Mouse (Mus musculus) limb, embryonic 11.5 days (tissue): ENCODE measurements at regions not wholly inside any gene's neighbourhood (a gene's known extent, or its start where the extent isn't known, plus 50 kb on each side); places are given as distances from the start of the nearest gene placed in this dataset.
A peak's percentile ranks its signal among the peaks of the same experiment; 100 is the strongest.

Source experiments
- ATAC-seq: fragments of 200-750 bp; cut with Nextera tagmentation; 2 replicates; pipeline ENCODE4 v1.8.0; 2017; ENCODE audit warnings: low read depth; ENCODE audit not compliant: insufficient number of reproducible peaks, low FRiP score, low TSS enrichment
- DNase-seq: peaks from one replicate; pipeline ENCODE4 v3.0.0-alpha.2; 2015; ENCODE audit warnings: low spot score
- H3K27ac ChIP-seq: fragments of 300-500 bp; sonication (generic); replicated peaks from 2 replicates; pipeline ENCODE4 v1.5.1; 2014; ENCODE audit warnings: low read depth, mild to moderate bottlenecking, low read length
- H3K27me3 ChIP-seq: fragments of 300-500 bp; sonication (generic); 2 replicates; pipeline ENCODE4 v1.6.1; 2014; ENCODE audit warnings: mild to moderate bottlenecking, low read length, mixed read lengths; ENCODE audit not compliant: control insufficient read depth, insufficient read depth
- H3K36me3 ChIP-seq: fragments of 300-500 bp; sonication (generic); 2 replicates; pipeline ENCODE4 v1.6.1; 2014; ENCODE audit warnings: mild to moderate bottlenecking, low read length, moderate library complexity, mixed read lengths; ENCODE audit not compliant: control insufficient read depth, insufficient read depth
- H3K4me1 ChIP-seq: fragments of 300-500 bp; sonication (generic); 2 replicates; pipeline ENCODE4 v1.6.1; 2014; ENCODE audit warnings: low read length, mixed read lengths; ENCODE audit not compliant: control insufficient read depth, insufficient read depth
- H3K4me2 ChIP-seq: fragments of 300-500 bp; sonication (generic); 2 replicates; pipeline ENCODE4 v1.6.1; 2014; ENCODE audit warnings: low read depth, mild to moderate bottlenecking, moderate library complexity; ENCODE audit not compliant: severe bottlenecking
- H3K4me3 ChIP-seq: fragments of 300-500 bp; sonication (generic); 2 replicates; pipeline ENCODE4 v1.5.1; 2014; ENCODE audit warnings: low read depth, low read length
- H3K9ac ChIP-seq: fragments of 300-500 bp; sonication (generic); 2 replicates; pipeline ENCODE4 v1.6.1; 2014; ENCODE audit warnings: mild to moderate bottlenecking, low read length
- H3K9me3 ChIP-seq: fragments of 300-500 bp; sonication (generic); 2 replicates; pipeline ENCODE4 v1.6.1; 2016; ENCODE audit warnings: low read length; ENCODE audit not compliant: control insufficient read depth
- WGBS: fragments of 180-500 bp; shearing (Covaris S2); extraction: QIAGEN DNeasy Blood & Tissue Kit; methylation state at CpG from one replicate; pipeline ENCODE4 v1.1.7; 2014; 5-methylcytosine and 5-hydroxymethylcytosine counted together

DNA sequence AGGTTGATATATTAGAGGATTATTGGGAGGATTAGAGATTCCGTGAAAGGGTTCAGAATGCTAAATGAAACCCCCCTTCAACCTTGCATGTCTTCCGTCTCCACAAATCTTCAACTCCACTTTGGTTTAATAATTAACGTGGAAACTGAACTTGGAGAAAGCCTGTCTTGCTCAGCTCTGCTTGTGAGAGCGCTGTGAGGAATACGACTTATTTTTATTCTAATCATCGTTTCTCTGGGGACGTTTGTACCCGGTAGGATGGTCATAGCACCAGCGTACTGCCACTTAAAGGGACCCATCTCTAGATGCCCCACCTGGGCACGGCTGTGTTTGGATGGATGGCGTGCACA lies 212.7 kb downstream of the Cdh26 start:
- H3K27me3 ChIP-seq = no peaks in the 10 kb centered on the region
- H3K4me3 ChIP-seq = no peak overlapping the region
- H3K9me3 ChIP-seq = no peaks in the 10 kb centered on the region
- H3K4me2 ChIP-seq = no peak overlapping the region
- no peaks in the 10 kb centered on the region for H3K4me1 ChIP-seq
- ATAC-seq = no peak
- H3K36me3 ChIP-seq = no peaks in the 10 kb centered on the region
- no peak for DNase-seq
- H3K9ac ChIP-seq = no peak overlapping the region
- WGBS = 79% methylated on average over 11 of the region's 11 CpGs
- H3K27ac ChIP-seq = no peak overlapping the region

DNA sequence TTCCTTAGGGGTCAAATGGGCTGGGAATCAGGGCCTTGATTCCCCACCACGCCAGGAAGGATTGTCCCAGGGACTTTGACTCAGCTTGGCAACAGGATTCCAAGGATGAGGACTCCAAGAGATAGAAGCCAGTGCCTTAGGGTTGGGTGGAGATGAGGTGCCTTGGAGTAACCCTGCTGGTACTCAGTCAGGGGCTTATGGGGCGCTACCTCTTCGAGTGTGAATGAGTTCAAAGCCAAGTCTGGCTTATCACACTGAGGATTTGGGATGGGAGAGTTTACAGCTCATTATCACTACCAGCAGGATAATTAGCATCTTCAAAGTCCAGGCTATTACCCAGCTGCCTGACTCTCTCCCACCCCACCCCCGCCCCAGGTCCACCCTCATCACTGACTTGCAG lies 213.5 kb downstream of the Cdh26 start:
- no peaks in the 10 kb centered on the region for H3K36me3 ChIP-seq
- no peak overlapping the region for H3K4me3 ChIP-seq
- WGBS = 27% methylated on average over 4 of the region's 4 CpGs
- no peak for ATAC-seq
- H3K27ac ChIP-seq = no peak overlapping the region
- DNase-seq = no peak
- H3K9ac ChIP-seq = no peak overlapping the region
- no peaks in the 10 kb centered on the region for H3K9me3 ChIP-seq
- no peak overlapping the region for H3K4me2 ChIP-seq
- no peaks in the 10 kb centered on the region for H3K27me3 ChIP-seq
- H3K4me1 ChIP-seq = no peaks in the 10 kb centered on the region

DNA sequence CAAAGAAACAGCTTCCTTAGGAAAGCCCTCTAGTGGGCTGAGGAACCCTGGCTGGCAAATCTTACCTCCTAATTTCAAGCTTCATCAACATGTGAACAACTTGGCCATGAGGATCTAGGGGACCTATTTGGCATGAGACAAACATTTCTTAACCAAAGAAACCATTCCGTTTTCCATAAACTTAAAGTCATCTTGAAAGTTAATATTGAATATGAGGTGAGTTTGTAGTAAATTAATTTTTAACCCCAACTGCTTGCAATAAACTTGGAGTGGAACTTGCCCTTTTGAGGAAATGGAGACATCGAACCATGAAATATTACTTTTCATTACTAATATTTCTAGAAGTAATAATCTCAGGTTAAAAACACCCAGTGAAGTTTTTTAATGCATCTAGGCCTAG lies 229.7 kb downstream of the Cdh26 start:
- Histone ChIP-seq H3K36me3 (no peaks in the 10 kb centered on the region), H3K4me1 (no peaks in the 10 kb centered on the region), H3K4me2 (no peak overlapping the region), H3K27me3 (no peaks in the 10 kb centered on the region), H3K4me3 (no peak overlapping the region), H3K9ac (no peak overlapping the region), H3K27ac (no peak overlapping the region), H3K9me3 (no peaks in the 10 kb centered on the region)
- WGBS = 91% methylated on average over 2 of the region's 2 CpGs
- DNase-seq (no peak), ATAC-seq (no peak)

DNA sequence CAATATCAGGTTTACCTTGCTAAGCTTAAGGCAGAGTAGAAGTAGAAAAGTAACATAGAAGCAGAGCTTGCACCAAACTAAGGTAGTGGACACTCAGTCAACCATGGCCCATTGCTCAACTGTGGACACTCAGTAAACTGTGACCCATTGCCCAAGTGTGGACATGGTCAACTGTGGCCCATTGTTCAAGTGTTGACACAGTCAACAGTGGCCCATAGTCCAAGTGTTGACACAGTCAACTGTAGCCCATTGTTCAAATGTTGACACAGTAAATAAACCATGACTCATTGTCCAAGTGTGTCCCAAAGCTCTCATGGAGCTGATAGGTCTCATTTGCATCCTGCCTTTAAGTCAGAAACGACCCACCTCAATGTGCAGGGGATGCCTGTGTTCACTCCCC lies 232.1 kb downstream of the Cdh26 start:
- no peaks in the 10 kb centered on the region for H3K9me3 ChIP-seq
- no peak overlapping the region for H3K4me2 ChIP-seq
- H3K27ac ChIP-seq = no peak overlapping the region
- no peaks in the 10 kb centered on the region for H3K36me3 ChIP-seq
- ATAC-seq = no peak
- DNase-seq = no peak
- WGBS = 79% methylated on average over 1 of the region's 1 CpGs
- H3K4me1 ChIP-seq = no peaks in the 10 kb centered on the region
- no peaks in the 10 kb centered on the region for H3K27me3 ChIP-seq
- H3K4me3 ChIP-seq = no peak overlapping the region
- no peak overlapping the region for H3K9ac ChIP-seq

DNA sequence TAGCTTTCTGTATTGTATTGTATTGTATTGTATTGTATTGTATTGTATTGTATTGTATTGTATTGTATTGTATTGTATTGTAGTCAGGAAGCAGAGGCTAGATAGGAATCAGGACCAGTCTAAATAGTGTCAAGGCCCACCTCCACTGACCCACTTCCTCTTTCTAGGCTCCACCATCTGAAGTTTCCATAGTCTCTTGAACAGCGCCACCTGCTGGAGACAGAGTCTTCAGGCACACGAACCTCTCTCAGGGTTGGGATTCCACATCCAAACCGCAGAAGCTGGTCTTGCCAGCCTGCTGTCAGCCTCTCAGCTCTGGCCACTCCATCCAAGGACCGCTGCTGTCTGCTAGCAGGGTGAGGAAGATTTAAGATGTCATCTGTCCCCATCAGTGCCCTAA lies 234.6 kb downstream of the Cdh26 start:
- ATAC-seq = no peak
- no peaks in the 10 kb centered on the region for H3K36me3 ChIP-seq
- peak; percentile 84 for DNase-seq
- no peak overlapping the region for H3K4me2 ChIP-seq
- 4% methylated on average over 4 of the region's 4 CpGs for WGBS
- no peaks in the 10 kb centered on the region for H3K27me3 ChIP-seq
- no peaks in the 10 kb centered on the region for H3K9me3 ChIP-seq
- no peak overlapping the region for H3K27ac ChIP-seq
- H3K4me1 ChIP-seq = no peaks in the 10 kb centered on the region
- no peak overlapping the region for H3K9ac ChIP-seq
- H3K4me3 ChIP-seq = no peak overlapping the region

DNA sequence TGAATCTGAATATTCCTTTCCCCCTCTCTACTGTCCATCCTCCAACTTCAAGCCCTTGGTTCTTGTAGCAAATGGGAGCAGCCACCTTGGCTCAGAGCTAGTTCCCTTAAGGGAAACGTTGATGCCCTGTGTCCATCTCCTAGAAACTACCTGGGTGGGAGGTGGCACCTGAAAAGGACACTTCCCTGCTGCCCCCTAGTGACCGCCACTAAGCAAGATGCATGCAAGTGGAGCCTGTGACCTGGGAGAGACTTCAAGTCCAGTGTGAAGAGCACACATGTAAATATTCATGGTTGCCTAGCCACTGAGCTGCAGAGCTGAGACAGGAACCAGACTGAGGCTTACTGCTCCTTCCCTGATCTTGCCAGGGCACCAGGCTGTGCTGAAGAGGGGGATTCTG lies 238.1 kb downstream of the Cdh26 start:
- Histone ChIP-seq H3K27me3 (no peaks in the 10 kb centered on the region), H3K4me3 (no peak overlapping the region), H3K9me3 (no peaks in the 10 kb centered on the region), H3K36me3 (no peaks in the 10 kb centered on the region), H3K9ac (no peak overlapping the region), H3K27ac (no peak overlapping the region), H3K4me1 (no peaks in the 10 kb centered on the region), H3K4me2 (no peak overlapping the region)
- WGBS = 8% methylated on average over 2 of the region's 2 CpGs
- peak; percentile 38 for DNase-seq
- no peak for ATAC-seq

DNA sequence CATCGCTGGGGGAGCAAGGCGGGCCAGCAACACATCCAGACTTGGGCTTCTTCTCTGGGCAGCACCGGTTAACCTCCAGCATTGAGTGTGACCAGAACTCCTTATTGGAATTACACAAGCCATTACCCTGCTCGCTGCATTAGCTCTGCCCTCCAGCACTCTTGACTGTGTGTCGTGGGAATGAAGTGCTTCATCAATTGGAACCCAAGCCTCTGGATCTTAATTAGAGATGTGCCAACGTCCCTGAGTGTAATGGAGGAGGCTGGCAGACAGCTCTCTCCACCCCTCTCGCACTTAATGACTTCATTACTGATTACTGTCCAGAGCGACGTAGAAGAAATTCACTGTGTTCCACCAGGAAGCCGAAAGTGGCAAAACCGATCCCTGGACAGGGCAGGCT lies 240.6 kb downstream of the Cdh26 start:
- Histone ChIP-seq H3K27ac (no peak overlapping the region), H3K27me3 (no peaks in the 10 kb centered on the region), H3K9ac (no peak overlapping the region), H3K4me2 (no peak overlapping the region), H3K9me3 (no peaks in the 10 kb centered on the region), H3K4me1 (no peaks in the 10 kb centered on the region), H3K36me3 (no peaks in the 10 kb centered on the region), H3K4me3 (no peak overlapping the region)
- WGBS = 67% methylated on average over 11 of the region's 11 CpGs
- ATAC-seq (no peak), DNase-seq (no peak)

DNA sequence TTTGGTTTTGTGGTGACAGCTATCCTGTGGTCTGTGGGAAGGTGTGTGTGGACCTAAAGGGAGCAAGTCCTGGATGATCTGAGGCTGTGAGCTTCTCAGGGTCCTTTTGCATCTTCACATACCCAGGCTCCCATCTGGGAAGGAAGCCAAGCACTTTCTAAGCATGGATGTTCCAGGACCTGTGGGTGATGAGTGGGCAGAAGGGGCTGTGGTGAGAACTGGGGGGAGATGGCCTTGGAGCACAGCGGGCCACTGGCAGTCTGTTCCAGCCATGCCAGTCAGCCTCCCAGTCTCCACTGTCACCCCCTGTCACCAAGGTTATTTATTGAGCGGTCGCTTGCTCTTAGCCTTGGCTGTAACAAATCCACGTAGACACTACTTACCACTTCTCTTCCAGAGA lies 243.3 kb downstream of the Cdh26 start:
- Histone ChIP-seq H3K36me3 (no peaks in the 10 kb centered on the region), H3K9me3 (no peaks in the 10 kb centered on the region), H3K9ac (no peak overlapping the region), H3K4me2 (no peak overlapping the region), H3K27ac (no peak overlapping the region), H3K4me3 (no peak overlapping the region), H3K4me1 (no peaks in the 10 kb centered on the region), H3K27me3 (no peaks in the 10 kb centered on the region)
- no peak for DNase-seq
- WGBS = 89% methylated on average over 4 of the region's 4 CpGs
- no peak for ATAC-seq

DNA sequence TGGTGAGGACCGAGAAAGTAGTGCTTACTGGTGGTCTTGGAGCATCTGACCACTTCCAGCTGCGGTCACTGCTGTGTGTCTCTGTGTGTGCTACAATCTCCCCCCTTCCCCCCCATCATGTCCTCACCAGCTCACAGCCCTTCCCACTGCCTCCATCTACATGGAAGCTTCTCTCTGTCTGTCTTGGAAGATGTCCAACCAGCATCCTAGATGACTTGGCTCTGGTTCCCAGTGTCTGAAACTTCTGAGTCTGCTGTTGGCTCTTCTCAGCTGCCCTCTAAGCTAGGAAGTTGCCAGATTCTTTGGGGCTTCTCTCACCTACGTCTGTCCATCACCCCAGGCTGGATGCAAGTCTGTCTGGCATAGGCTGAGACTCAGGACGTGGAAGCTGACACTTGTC lies 244.3 kb downstream of the Cdh26 start:
- 77% methylated on average over 4 of the region's 4 CpGs for WGBS
- no peaks in the 10 kb centered on the region for H3K36me3 ChIP-seq
- H3K4me2 ChIP-seq = no peak overlapping the region
- ATAC-seq (no peak), DNase-seq (no peak)
- no peak overlapping the region for H3K9ac ChIP-seq
- no peak overlapping the region for H3K27ac ChIP-seq
- no peaks in the 10 kb centered on the region for H3K9me3 ChIP-seq
- no peaks in the 10 kb centered on the region for H3K4me1 ChIP-seq
- H3K4me3 ChIP-seq = no peak overlapping the region
- no peaks in the 10 kb centered on the region for H3K27me3 ChIP-seq
